In the genomic region with DNA sequence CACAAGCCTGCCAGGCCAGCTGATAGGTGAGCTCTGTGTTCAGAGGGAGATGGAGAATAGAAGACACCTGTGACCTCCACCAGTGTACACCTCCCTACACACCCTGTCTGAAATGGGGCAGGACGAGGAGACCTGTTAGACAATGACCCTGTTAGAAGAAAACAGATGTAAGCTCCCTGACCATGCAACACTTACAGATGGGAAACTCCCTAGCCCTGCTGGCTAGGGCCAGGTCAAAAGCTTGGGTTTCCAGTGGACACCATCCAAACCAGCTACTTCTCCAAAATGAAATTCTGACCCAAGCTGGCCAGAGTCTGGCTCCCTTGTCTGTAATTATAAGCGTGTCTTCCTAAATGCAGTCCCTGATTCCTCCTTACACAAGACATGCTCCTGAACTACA, we compare ENCODE assay signal across 1 mouse cellular context.
A peak's percentile ranks its signal among the peaks of the same experiment; 100 is the strongest.
TF ChIP-seq lines count a peak whose summit lies in the region.

No protein-coding gene starts in this region.

TF ChIP-seq in CH12.LX, 34 proteins besides CTCF, POLR2A, EP300 and RAD21:
- TF ChIP-seq MYC (IDR thresholded peaks at IDR 0.05; ENCODE audit: low read depth, low read length) (0 out of 2 replicates have a peak, but pooled peaks have one; percentile 25), PAX5 (IDR thresholded peaks at IDR 0.05; ENCODE audit: low read length) (no peak), POLR2AphosphoS2 (IDR thresholded peaks at IDR 0.05; ENCODE audit: low read depth, low read length) (no peak), IRF4 (IDR thresholded peaks at IDR 0.05; ENCODE audit: low read depth, low read length) (peak; percentile 24), TCF12 (IDR thresholded peaks at IDR 0.05; ENCODE audit: low read depth, low read length) (0 out of 2 replicates have a peak, but pooled peaks have one; percentile 34), USF1 (IDR thresholded peaks at IDR 0.05; ENCODE audit: low read depth, low read length) (no peak), ETS1 (conservative IDR thresholded peaks at IDR 0.05; ENCODE audit: low read depth, low read length) (peak; percentile 46; the same call in 1 of the 2 replicates), ZNF384 (IDR thresholded peaks at IDR 0.05; ENCODE audit: low read depth, low read length) (no peak), NRF1 (IDR thresholded peaks at IDR 0.05; ENCODE audit: low read depth, low read length) (no peak), SMC3 (IDR thresholded peaks at IDR 0.05; ENCODE audit: low read depth, low read length) (no peak)
